25 mouse cellular contexts compared by ENCODE assay signal in genomic region chr17:27673945-27674344, GRCm38 (mm10). TPM values are rescaled to one million over a fixed set of nuclear protein-coding genes. Genes with fewer than 3 reads are reported as not detected.
DNase-seq lines count a peak whose midpoint lies in the region; ATAC-seq and TF ChIP-seq lines count a peak whose summit lies in the region.
"Had no signal": no experiment of that assay in that cellular context is flagged by ENCODE, and none has a peak within 500 bp of the region (broad histone marks: within the 10 kb centered on the region; RNA-seq: fewer than 3 reads in every experiment).

No protein-coding gene starts in this region.

- H3K27ac ChIP-seq in cerebellum, adult 2 months (ENCODE audit: insufficient read depth, low read length) = peak overlapping the region; percentile 38; the same call in 1 of the 2 replicates
- H3K27ac ChIP-seq in olfactory bulb, adult 2 months (ENCODE audit: insufficient read depth, low read depth, low read length) = peak overlapping the region; percentile 47; the same call in 1 of the 2 replicates
- H3K27ac ChIP-seq: embryonic facial prominence, embryonic 10.5 days; heart, adult 2 months; heart, embryonic 15.5 days; hindbrain, embryonic 13.5 days; hindbrain, postnatal 0 days had no signal

- ATAC-seq in frontal cortex, adult (ENCODE audit: low TSS enrichment) = 0 out of 2 replicates have a peak, but pooled peaks have one; percentile 5
- ATAC-seq: CD4-positive, CD25-positive, alpha-beta regulatory T cell, adult 4 months; hindbrain, postnatal 0 days had no signal

- no peaks in the 10 kb centered on the region for H3K27me3 ChIP-seq in cerebellum, adult 2 months (ENCODE audit: control insufficient read depth, insufficient read depth, low read length)
- H3K27me3 ChIP-seq: heart, embryonic 15.5 days; hindbrain, embryonic 13.5 days had no signal

- no peak overlapping the region for H3K4me3 ChIP-seq in cerebellum, adult 2 months (replicated peaks; ENCODE audit: insufficient read depth, low read depth, low read length)
- H3K4me3 ChIP-seq in olfactory bulb, adult 2 months (ENCODE audit: insufficient read depth, low read depth, low read length) = no peak overlapping the region
- H3K4me3 ChIP-seq: embryonic facial prominence, embryonic 10.5 days; erythroblast, embryonic 14.5 days; heart, adult 2 months; heart, embryonic 15.5 days; hindbrain, embryonic 13.5 days had no signal

- H3K4me1 ChIP-seq in cerebellum, adult 2 months (ENCODE audit: control insufficient read depth, insufficient read depth, low read length) = peaks cover 53% of the 10 kb centered on the region
- H3K4me1 ChIP-seq in olfactory bulb, adult 2 months (ENCODE audit: control insufficient read depth, insufficient read depth, low read length) = peaks cover 36% of the 10 kb centered on the region

- no peak for TF ChIP-seq POLR2A in cerebellum, adult 2 months (IDR thresholded peaks at IDR 0.05; ENCODE audit: borderline replicate concordance, insufficient read depth, low read length)
- no peak for TF ChIP-seq POLR2A in olfactory bulb, adult 2 months (IDR thresholded peaks at IDR 0.05; ENCODE audit: insufficient read depth, low read depth, low read length)

- no peak for TF ChIP-seq CTCF in cerebellum, adult 2 months (IDR thresholded peaks at IDR 0.05; ENCODE audit: borderline replicate concordance, insufficient read depth, low read depth, low read length)
- no peak for TF ChIP-seq CTCF in olfactory bulb, adult 2 months (IDR thresholded peaks at IDR 0.05; ENCODE audit: insufficient read depth, low read depth, low read length)

- DNase-seq in cerebellum, adult 2 months = peak in 1 of 2 experiments; percentile 51
- no peak for DNase-seq in cerebellum, postnatal 10 days
- DNase-seq in frontal cortex, postnatal 14 days (ENCODE audit: low spot score in 2 of 2) = no peak
- peak; percentile 84 for DNase-seq in brain, adult 2 months (ENCODE audit: low read depth, low spot score)
- no peak for DNase-seq in thymus, postnatal 4 days
- DNase-seq: adrenal gland, adult 8-10 months; adrenal gland, postnatal 36 days; B cell, adult 2 months; cerebellum, adult 11-12 months; cerebellum, adult 9-11 months; gastrocnemius, postnatal 10 days; heart, adult 2 months; heart, postnatal 14 days had no signal

- 9% methylated on average over 7 of the region's 7 CpGs for WGBS in cerebellum, adult 2 months
- WGBS in olfactory bulb, adult 2 months = 29% methylated on average over 7 of the region's 7 CpGs

RNA-seq across cellular contexts. Expression of gene Pacsin1, which starts 18.6 kb away (rescaled TPM):
- polyA plus RNA-seq in cerebellum, adult 2 months (2012; rRNA removed) = 228 and 244 TPM in 2 replicates
- 329 TPM in 1 of 2 replicates, not detected in the other for polyA plus RNA-seq in olfactory bulb, adult 2 months (2012; ENCODE audit: insufficient read depth, insufficient read length, low replicate concordance, missing spikeins)
- polyA plus RNA-seq: G1E had no signal

RNA-seq across cellular contexts. Expression of gene Rps10, which starts 37.5 kb away (rescaled TPM):
- polyA plus RNA-seq in cerebellum, adult 2 months (2012; rRNA removed) = 479 and 488 TPM in 2 replicates
- 934 TPM in 1 of 2 replicates, not detected in the other for polyA plus RNA-seq in olfactory bulb, adult 2 months (2012; ENCODE audit: insufficient read depth, insufficient read length, low replicate concordance, missing spikeins)

RNA-seq across cellular contexts. Expression of gene RPS10-NUDT3, which starts 38.9 kb away (rescaled TPM):
- polyA plus RNA-seq in cerebellum, adult 2 months (2012; rRNA removed) = 0.16 TPM in 2 replicates
- polyA plus RNA-seq in olfactory bulb, adult 2 months (2012; ENCODE audit: insufficient read depth, insufficient read length, low replicate concordance, missing spikeins) = not detected in 2 replicates
- polyA plus RNA-seq: CD4-positive, CD25-positive, alpha-beta regulatory T cell, adult 4 months; embryonic facial prominence, embryonic 10.5 days; embryonic facial prominence, embryonic 14.5 days; erythroblast, embryonic 14.5 days; G1E; heart, adult 2 months; heart, embryonic 11.5 days; heart, embryonic 15.5 days; hindbrain, embryonic 13.5 days; hindbrain, postnatal 0 days; intestine, embryonic 14.5 days had no signal

RNA-seq across cellular contexts. Expression of gene Nudt3, which starts 50.6 kb away (rescaled TPM):
- polyA plus RNA-seq in cerebellum, adult 2 months (2012; rRNA removed) = 336 and 366 TPM in 2 replicates
- polyA plus RNA-seq in olfactory bulb, adult 2 months (2012; ENCODE audit: insufficient read depth, insufficient read length, low replicate concordance, missing spikeins) = 554 TPM in 1 of 2 replicates, not detected in the other

RNA-seq across cellular contexts. Expression of gene Spdef, which starts 54.8 kb away (rescaled TPM):
- polyA plus RNA-seq in cerebellum, adult 2 months (2012; rRNA removed) = 1.2 and 1.3 TPM in 2 replicates
- polyA plus RNA-seq in olfactory bulb, adult 2 months (2012; ENCODE audit: insufficient read depth, insufficient read length, low replicate concordance, missing spikeins) = not detected in 2 replicates
- polyA plus RNA-seq: CD4-positive, CD25-positive, alpha-beta regulatory T cell, adult 4 months; erythroblast, embryonic 14.5 days had no signal
